Mouse (Mus musculus) v-Abl transformed pro-B cells (cell line): ENCODE results near the gene Dnmbp.

Experiments used
- in situ Hi-C, 2 experiments: fragments of 400-800 bp; cut with MboI; formaldehyde crosslinking; loops; one replicate each; pipeline ENCODE4 v1.15.1; 2025; ENCODE audit not compliant: unreplicated experiment in 2 of 2

Dnmbp gene

GRCm38 (mm10) chr19:43882895-43883573 lies 57.0 kb downstream of the Dnmbp start:
- in situ Hi-C loops, result no loop called here

- in situ Hi-C loops, result no loop called here
These were observed 58.4 kb downstream of the Dnmbp start for GRCm38 (mm10) chr19:43881615-43882014.

DNA sequence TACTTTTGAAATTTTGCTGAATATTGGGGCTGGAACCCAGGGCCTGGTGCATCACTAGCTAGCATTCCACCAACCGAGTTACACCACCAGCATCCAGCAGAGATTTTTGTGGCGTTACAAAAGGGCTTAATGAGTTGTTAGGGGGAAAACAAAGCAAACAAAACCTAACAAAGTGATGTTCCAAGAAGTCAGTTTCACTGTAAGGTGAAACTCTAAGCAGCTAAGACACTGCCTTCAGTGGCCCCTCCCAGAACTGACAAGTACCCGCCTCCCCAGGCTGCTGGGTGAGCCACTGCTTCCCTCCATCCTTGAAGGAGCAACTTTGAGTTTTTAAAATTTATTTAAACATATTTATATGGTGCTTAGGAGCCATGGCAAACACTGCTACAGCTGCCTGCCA lies 59.6 kb downstream of the Dnmbp start:
- in situ Hi-C loops, result no loop called here

- in situ Hi-C loops, result no loop called here
These were observed 60.4 kb downstream of the Dnmbp start for GRCm38 (mm10) chr19:43879401-43880212.

GRCm38 (mm10) chr19:43878111-43879092 lies 61.6 kb downstream of the Dnmbp start:
- in situ Hi-C loops, result no loop called here

DNA sequence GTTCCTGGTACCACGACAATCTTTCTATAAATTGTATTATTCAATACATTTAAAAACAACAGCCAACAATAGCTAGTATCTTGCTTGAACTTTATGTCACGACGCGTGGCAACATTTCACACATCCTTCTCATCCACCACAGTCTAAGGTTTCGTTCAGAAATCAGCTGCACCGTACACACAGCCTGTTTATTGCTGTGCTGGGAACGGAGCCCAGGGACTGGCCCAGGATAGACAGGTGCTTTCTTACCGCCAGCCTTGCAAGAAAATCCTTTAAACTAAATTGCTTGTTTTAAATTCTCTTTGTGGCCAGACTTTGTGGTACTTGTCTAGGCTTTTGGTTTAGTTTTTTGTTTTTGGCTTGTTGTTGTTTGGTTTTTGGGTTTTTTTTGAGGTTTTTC lies 62.6 kb downstream of the Dnmbp start:
- in situ Hi-C loops, result no loop called here

DNA sequence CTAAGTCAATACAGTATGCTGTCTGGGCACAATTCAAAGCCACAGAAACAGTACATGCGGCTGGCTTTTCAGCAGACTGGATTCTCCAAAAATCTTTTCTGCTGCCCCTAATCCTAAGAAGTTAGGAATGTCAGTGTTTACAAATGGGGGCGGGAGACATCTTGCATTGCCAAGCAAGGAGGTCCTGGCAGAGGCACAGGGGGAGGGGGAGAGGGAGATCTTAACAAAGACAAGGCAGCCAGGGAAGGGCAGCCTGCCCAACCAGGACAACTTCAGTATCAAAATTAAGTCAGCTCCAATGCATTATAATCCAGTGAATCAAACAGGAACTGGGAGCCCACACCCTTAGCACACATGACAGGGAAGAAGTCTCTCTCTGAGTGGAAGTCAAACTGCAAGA lies 64.0 kb downstream of the Dnmbp start:
- in situ Hi-C loops, result no loop called here

GRCm38 (mm10) chr19:43874351-43874750 lies 65.6 kb downstream of the Dnmbp start:
- in situ Hi-C loops, result no loop called here

GRCm38 (mm10) chr19:43870418-43870817 lies 69.6 kb downstream of the Dnmbp start:
- in situ Hi-C loops, result no loop called here

GRCm38 (mm10) chr19:43857347-43857746 lies 82.6 kb downstream of the Dnmbp start:
- in situ Hi-C loops, result no loop called here

DNA sequence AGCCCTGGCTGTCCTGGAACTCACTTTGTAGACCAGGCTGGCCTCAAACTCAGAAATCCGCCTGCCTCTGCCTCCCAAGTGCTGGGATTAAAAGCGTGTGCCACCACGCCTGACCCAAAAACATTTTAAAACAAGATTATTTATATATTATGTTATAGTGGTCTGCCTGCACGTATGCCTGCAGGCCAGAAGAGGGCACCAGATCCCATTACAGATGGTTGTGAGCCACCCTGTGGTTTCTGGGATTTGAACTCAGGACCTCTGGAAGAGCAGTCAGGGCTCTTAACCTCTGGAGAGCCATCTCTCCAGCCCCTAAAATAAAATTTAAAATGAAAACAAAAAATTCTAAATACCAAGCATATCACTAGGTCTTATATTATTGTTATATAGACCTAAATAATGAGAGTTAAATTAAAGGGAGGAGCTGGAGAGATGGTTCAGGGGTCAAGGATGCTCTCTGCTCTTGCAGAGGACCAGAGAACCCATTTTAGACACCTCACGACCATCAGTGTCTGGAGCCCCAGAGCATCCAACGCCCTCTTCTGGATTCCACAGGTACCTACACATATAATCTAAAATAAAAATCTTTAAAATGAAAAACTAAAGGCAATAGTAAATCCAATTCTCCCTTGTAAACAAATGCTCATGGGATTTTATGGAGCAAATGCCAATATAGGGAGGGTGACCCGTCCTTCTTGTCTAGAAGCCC lies 87.0 kb downstream of the Dnmbp start:
- in situ Hi-C loops, result no loop called here

- in situ Hi-C loops, result no loop called here
These were observed 87.9 kb downstream of the Dnmbp start for GRCm38 (mm10) chr19:43851996-43852630.

GRCm38 (mm10) chr19:43850026-43850425 lies 90.0 kb downstream of the Dnmbp start:
- in situ Hi-C loops, result no loop called here

GRCm38 (mm10) chr19:43847966-43848365 lies 92.0 kb downstream of the Dnmbp start:
- in situ Hi-C loops, result loop anchor here in 1 of 2 experiments (25.0 kb wide), 1 partner anchor 314 kb away; no protein-coding TSS in a partner anchor

DNA sequence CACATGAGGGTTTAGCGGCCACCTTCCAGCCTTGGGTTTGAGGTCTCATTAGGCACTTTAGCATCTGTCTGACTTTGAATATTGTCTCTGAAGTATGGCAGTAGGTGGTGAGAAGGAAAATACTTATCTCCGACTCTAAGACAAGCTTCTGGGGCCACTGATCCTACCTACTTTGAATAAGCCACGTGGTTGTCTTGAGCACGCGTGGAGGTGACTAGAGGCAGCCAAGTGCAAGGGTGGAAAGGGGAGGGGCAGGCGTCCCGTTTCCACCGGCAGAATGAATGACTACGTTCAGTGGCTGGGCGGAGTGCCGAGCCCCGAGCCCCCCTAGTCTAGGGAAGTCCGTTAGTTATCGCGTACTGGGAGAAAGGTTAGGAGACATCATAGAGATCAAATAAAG lies 92.9 kb downstream of the Dnmbp start:
- in situ Hi-C loops, result loop anchor here in 1 of 2 experiments (25.0 kb wide), 1 partner anchor 315 kb away; no protein-coding TSS in a partner anchor

- in situ Hi-C loops, result loop anchor here in 1 of 2 experiments (25.0 kb wide), 1 partner anchor 317 kb away; no protein-coding TSS in a partner anchor
These were observed 94.6 kb downstream of the Dnmbp start for GRCm38 (mm10) chr19:43845331-43845908.

GRCm38 (mm10) chr19:43843184-43843583 lies 96.8 kb downstream of the Dnmbp start:
- in situ Hi-C loops, result loop anchor here in 1 of 2 experiments (25.0 kb wide), 1 partner anchor 319 kb away; no protein-coding TSS in a partner anchor

GRCm38 (mm10) chr19:43832425-43833069 lies 107.4 kb downstream of the Dnmbp start:
- in situ Hi-C loops, result loop anchor here (10.0 to 25.0 kb wide), 3 partner anchors 122 to 330 kb away; no protein-coding TSS in a partner anchor
